Mouse (Mus musculus) embryo, embryonic 11 days (tissue): ENCODE data around the gene Lonp2.

Experiments
- DNase-seq: peaks from one replicate; pipeline ENCODE4 v3.0.0-alpha.2; 2015

The Lonp2 gene

GRCm38 (mm10) chr8:86624915-86625314 lies 1.1 kb downstream of the Lonp2 start:
- no peak for DNase-seq

- DNase-seq = no peak
These were observed 6.4 kb downstream of the Lonp2 start for GRCm38 (mm10) chr8:86630212-86630611.

GRCm38 (mm10) chr8:86631395-86631794 lies 7.6 kb downstream of the Lonp2 start:
- DNase-seq = no peak

GRCm38 (mm10) chr8:86637826-86638225 lies 14.0 kb downstream of the Lonp2 start:
- DNase-seq = no peak

GRCm38 (mm10) chr8:86638981-86639380 lies 15.1 kb downstream of the Lonp2 start:
- peak; percentile 41 for DNase-seq

- no peak for DNase-seq
These were observed 18.8 kb downstream of the Lonp2 start for GRCm38 (mm10) chr8:86642682-86643081.

GRCm38 (mm10) chr8:86644661-86645060 lies 20.8 kb downstream of the Lonp2 start:
- no peak for DNase-seq

GRCm38 (mm10) chr8:86647771-86648170 lies 23.9 kb downstream of the Lonp2 start:
- DNase-seq = no peak

- no peak for DNase-seq
These were observed 27.6 kb downstream of the Lonp2 start for GRCm38 (mm10) chr8:86651416-86651815.

- DNase-seq = no peak
These were observed 28.7 kb downstream of the Lonp2 start for GRCm38 (mm10) chr8:86652546-86652945.

- DNase-seq = no peak
These were observed 30.7 kb downstream of the Lonp2 start for GRCm38 (mm10) chr8:86654578-86654977.

GRCm38 (mm10) chr8:86668750-86669149 lies 44.9 kb downstream of the Lonp2 start:
- no peak for DNase-seq

- no peak for DNase-seq
These were observed 45.4 kb downstream of the Lonp2 start for GRCm38 (mm10) chr8:86669259-86669658.

GRCm38 (mm10) chr8:86686629-86687028 lies 62.8 kb downstream of the Lonp2 start:
- DNase-seq = no peak

GRCm38 (mm10) chr8:86692107-86692506 lies 68.3 kb downstream of the Lonp2 start:
- DNase-seq = no peak

GRCm38 (mm10) chr8:86694011-86694410 lies 70.2 kb downstream of the Lonp2 start:
- DNase-seq = no peak

GRCm38 (mm10) chr8:86695703-86696102 lies 71.9 kb downstream of the Lonp2 start:
- no peak for DNase-seq

GRCm38 (mm10) chr8:86698811-86699421 lies 75.1 kb downstream of the Lonp2 start:
- no peak for DNase-seq

- no peak for DNase-seq
These were observed 75.6 kb downstream of the Lonp2 start for GRCm38 (mm10) chr8:86699471-86699870.

GRCm38 (mm10) chr8:86702453-86702852 lies 78.6 kb downstream of the Lonp2 start:
- DNase-seq = no peak

- no peak for DNase-seq
These were observed 81.5 kb downstream of the Lonp2 start for GRCm38 (mm10) chr8:86705317-86705716.

GRCm38 (mm10) chr8:86706756-86707155 lies 82.9 kb downstream of the Lonp2 start:
- no peak for DNase-seq

GRCm38 (mm10) chr8:86707873-86708272 lies 84.0 kb downstream of the Lonp2 start:
- no peak for DNase-seq

GRCm38 (mm10) chr8:86712594-86712993 lies 88.8 kb downstream of the Lonp2 start:
- no peak for DNase-seq

GRCm38 (mm10) chr8:86713407-86714188 lies 89.8 kb downstream of the Lonp2 start:
- DNase-seq = peak; percentile 68
